Mouse (Mus musculus) forebrain, embryonic 14.5 days (tissue): ENCODE data around the gene Olfr827. TPM values are rescaled to one million over a fixed set of nuclear protein-coding genes. Genes with fewer than 3 reads are reported as not detected.

Experiments
- ATAC-seq: fragments of 200-750 bp; cut with Nextera tagmentation; 2 replicates; pipeline ENCODE4 v1.8.0; 2017; ENCODE audit warnings: mild to moderate bottlenecking, moderate library complexity
- DNase-seq: peaks from one replicate; pipeline ENCODE4 v3.0.0-alpha.2; 2015; ENCODE audit warnings: low spot score
- H3K27ac ChIP-seq: fragments of 300-500 bp; sonication (generic); 2 replicates; pipeline ENCODE4 v1.5.1; 2014; ENCODE audit warnings: low read depth, mild to moderate bottlenecking, control low read depth, low read length, moderate library complexity
- H3K27me3 ChIP-seq: fragments of 300-500 bp; sonication (generic); replicated peaks from 2 replicates; pipeline ENCODE4 v1.6.1; 2014; ENCODE audit warnings: low read length, control low read depth, mixed read lengths; ENCODE audit not compliant: control insufficient read depth, insufficient read depth
- H3K36me3 ChIP-seq: fragments of 300-500 bp; sonication (generic); 2 replicates; pipeline ENCODE4 v1.6.1; 2014; ENCODE audit warnings: low read length, control low read depth; ENCODE audit not compliant: control insufficient read depth, insufficient read depth
- H3K4me1 ChIP-seq: fragments of 300-500 bp; sonication (generic); 2 replicates; pipeline ENCODE4 v1.6.1; 2014; ENCODE audit warnings: antibody characterized with exemption, low read length, control low read depth; ENCODE audit not compliant: control insufficient read depth, insufficient read depth
- H3K4me2 ChIP-seq: fragments of 300-500 bp; sonication (generic); 2 replicates; pipeline ENCODE4 v1.6.1; 2014; ENCODE audit warnings: mild to moderate bottlenecking, control low read depth, low read length
- H3K4me3 ChIP-seq: fragments of 300-500 bp; sonication (generic); 2 replicates; pipeline ENCODE4 v1.5.1; 2014; ENCODE audit warnings: low read depth, low read length, control low read depth
- H3K9ac ChIP-seq: fragments of 300-500 bp; sonication (generic); 2 replicates; pipeline ENCODE4 v1.6.1; 2014; ENCODE audit warnings: mild to moderate bottlenecking, low read length, control low read depth, moderate library complexity
- H3K9me3 ChIP-seq: fragments of 300-500 bp; sonication (generic); replicated peaks from 2 replicates; pipeline ENCODE4 v1.6.1; 2016; ENCODE audit warnings: low read length, control low read depth, mixed read lengths; ENCODE audit not compliant: control insufficient read depth
- WGBS: fragments of 180-500 bp; shearing (Covaris S2); extraction: QIAGEN DNeasy Blood & Tissue Kit; methylation state at CpG from one replicate; pipeline ENCODE4 v1.1.7; 2014; 5-methylcytosine and 5-hydroxymethylcytosine counted together
- polyA plus RNA-seq: library from polyadenylated mRNA; unstranded; fragments of >200 nt; fragmentation: Nextera tagmentation; extraction: Ambion mirVana; gene quantifications from 2 replicates; pipeline ENCODE4 v1.2.1, GENCODE M21; 2014

Gene Olfr827
- polyA plus RNA-seq, 1 experiment from 2014 or later = not detected

- no peaks in the 10 kb centered on the region for H3K9me3 ChIP-seq
- no peak overlapping the region for H3K4me2 ChIP-seq
- no peak overlapping the region for H3K4me3 ChIP-seq
- WGBS = 80% methylated on average over 3 of the region's 3 CpGs
- no peaks in the 10 kb centered on the region for H3K36me3 ChIP-seq
- no peak overlapping the region for H3K27ac ChIP-seq
- H3K4me1 ChIP-seq = no peaks in the 10 kb centered on the region
- no peaks in the 10 kb centered on the region for H3K27me3 ChIP-seq
- ATAC-seq (no peak), DNase-seq (no peak)
- H3K9ac ChIP-seq = no peak overlapping the region
Observed at GRCm38 (mm10) chr10:130225034-130225433, 10.8 kb upstream of the Olfr827 start.

- Histone ChIP-seq H3K27ac (no peak within 1 kb of the TSS), H3K9me3 (no peaks in the 10 kb centered on the region), H3K27me3 (no peaks in the 10 kb centered on the region), H3K9ac (no peak within 1 kb of the TSS), H3K4me1 (no peaks in the 10 kb centered on the region), H3K4me3 (no peak within 1 kb of the TSS), H3K4me2 (no peak within 1 kb of the TSS), H3K36me3 (no peaks in the 10 kb centered on the region)
- ATAC-seq (no peak), DNase-seq (no peak)
- 79% methylated on average over 1 of the region's 1 CpGs for WGBS
Observed at GRCm38 (mm10) chr10:130184086-130184485, 30.1 kb downstream of the Olfr827 start, which contains the start of gene Olfr826. Olfr826 (minus strand) TSS chr10:130184186.

GRCm38 (mm10) chr10:130166666-130167065, 47.5 kb downstream of the Olfr827 start, which contains the start of gene Olfr825:
Olfr825 (minus strand) TSS chr10:130166766.
- H3K27me3 ChIP-seq = no peaks in the 10 kb centered on the region
- no peaks in the 10 kb centered on the region for H3K36me3 ChIP-seq
- H3K9ac ChIP-seq = no peak within 1 kb of the TSS
- H3K4me3 ChIP-seq = no peak within 1 kb of the TSS
- DNase-seq = no peak
- H3K4me2 ChIP-seq = no peak within 1 kb of the TSS
- no peaks in the 10 kb centered on the region for H3K9me3 ChIP-seq
- ATAC-seq = no peak
- no peaks in the 10 kb centered on the region for H3K4me1 ChIP-seq
- H3K27ac ChIP-seq = no peak within 1 kb of the TSS

GRCm38 (mm10) chr10:130165196-130165595, 49.0 kb downstream of the Olfr827 start:
- H3K36me3 ChIP-seq = no peaks in the 10 kb centered on the region
- H3K9me3 ChIP-seq = no peaks in the 10 kb centered on the region
- no peak overlapping the region for H3K4me3 ChIP-seq
- H3K27ac ChIP-seq = no peak overlapping the region
- H3K27me3 ChIP-seq = no peaks in the 10 kb centered on the region
- H3K4me2 ChIP-seq = no peak overlapping the region
- no peak overlapping the region for H3K9ac ChIP-seq
- ATAC-seq (no peak), DNase-seq (no peak)
- H3K4me1 ChIP-seq = no peaks in the 10 kb centered on the region

Other genes with a start within 250 kb of the Olfr827 start
- gene Olfr819, start 247.1 kb downstream of the Olfr827 start, polyA plus RNA-seq = not detected in 2 replicates
- gene Olfr247, start 238.3 kb downstream of the Olfr827 start, polyA plus RNA-seq = not detected in 2 replicates
- not detected in 2 replicates for gene Gm10310, start 229.3 kb downstream of the Olfr827 start, polyA plus RNA-seq
- not detected in 2 replicates for gene Olfr820, start 201.8 kb downstream of the Olfr827 start, polyA plus RNA-seq
- not detected in 2 replicates for gene Olfr821, start 184.1 kb downstream of the Olfr827 start, polyA plus RNA-seq
- not detected in 2 replicates for gene Olfr822, start 143.2 kb downstream of the Olfr827 start, polyA plus RNA-seq
- not detected in 2 replicates for gene Olfr823, start 99.0 kb downstream of the Olfr827 start, polyA plus RNA-seq
- gene Olfr824, start 84.4 kb downstream of the Olfr827 start, polyA plus RNA-seq = not detected in 2 replicates
- not detected in 2 replicates for gene Olfr825, start 47.6 kb downstream of the Olfr827 start, polyA plus RNA-seq
- gene Olfr826, start 30.2 kb downstream of the Olfr827 start, polyA plus RNA-seq = not detected in 2 replicates
- gene Neurod4, start 65.8 kb upstream of the Olfr827 start, polyA plus RNA-seq = 6.1 and 8.1 TPM in 2 replicates
- gene Tespa1, start 108.5 kb upstream of the Olfr827 start, polyA plus RNA-seq = not detected in 2 replicates
- not detected in 2 replicates for gene Vmn2r84, start 179.9 kb upstream of the Olfr827 start, polyA plus RNA-seq
- gene Vmn2r85, start 215.3 kb upstream of the Olfr827 start, polyA plus RNA-seq = not detected in 2 replicates
- 0.03 and 0.04 TPM in 2 replicates for gene Vmn2r86, start 241.6 kb upstream of the Olfr827 start, polyA plus RNA-seq